Comparison of ENCODE assay signal across 9 mouse cellular contexts in genomic region chr3:32669211-32669610, GRCm38 (mm10). TPM values are rescaled to one million over a fixed set of nuclear protein-coding genes. Genes with fewer than 3 reads are reported as not detected.
DNase-seq lines count a peak whose midpoint lies in the region; ATAC-seq and TF ChIP-seq lines count a peak whose summit lies in the region.
"Had no signal": no experiment of that assay in that cellular context is flagged by ENCODE, and none has a peak within 500 bp of the region (broad histone marks: within the 10 kb centered on the region; RNA-seq: fewer than 3 reads in every experiment).

No protein-coding gene starts in this region.

- H3K27ac ChIP-seq in limb, embryonic 14.5 days (replicated peaks; ENCODE audit: low read depth, low read length) = 0 out of 2 replicates have a peak overlapping the region, but pooled peaks have one; percentile 26
- no peak overlapping the region for H3K27ac ChIP-seq in limb, embryonic 10.5 days
- peak overlapping the region; percentile 33 for H3K27ac ChIP-seq in heart, embryonic 13.5 days (replicated peaks)
- H3K27ac ChIP-seq in midbrain, embryonic 11.5 days (ENCODE audit: low read depth, low read length) = no peak overlapping the region
- no peak overlapping the region for H3K27ac ChIP-seq in midbrain, embryonic 16.5 days (ENCODE audit: low read length)
- H3K27ac ChIP-seq: neural tube, embryonic 13.5 days had no signal

- 67% methylated on average over 6 of the region's 6 CpGs for WGBS in limb, embryonic 14.5 days
- 71% methylated on average over 6 of the region's 6 CpGs for WGBS in limb, embryonic 10.5 days
- 59% methylated on average over 6 of the region's 6 CpGs for WGBS in heart, embryonic 13.5 days
- WGBS in lung, adult 2 months = 47% methylated on average over 6 of the region's 6 CpGs
- 81% methylated on average over 6 of the region's 6 CpGs for WGBS in midbrain, embryonic 11.5 days
- 79% methylated on average over 6 of the region's 6 CpGs for WGBS in midbrain, embryonic 16.5 days

- H3K4me1 ChIP-seq in limb, embryonic 14.5 days (ENCODE audit: control insufficient read depth, insufficient read depth, low read length) = no peaks in the 10 kb centered on the region
- no peaks in the 10 kb centered on the region for H3K4me1 ChIP-seq in limb, embryonic 10.5 days
- peaks cover 3% of the 10 kb centered on the region; the same call in 1 of the 2 replicates for H3K4me1 ChIP-seq in heart, embryonic 13.5 days
- H3K4me1 ChIP-seq in lung, adult 2 months (ENCODE audit: control insufficient read depth, insufficient read depth, low read length) = peaks cover 9% of the 10 kb centered on the region; the same call in 1 of the 2 replicates
- no peaks in the 10 kb centered on the region for H3K4me1 ChIP-seq in midbrain, embryonic 11.5 days (ENCODE audit: control insufficient read depth, insufficient read depth, low read length)
- H3K4me1 ChIP-seq in midbrain, embryonic 16.5 days (ENCODE audit: control insufficient read depth, insufficient read depth, low read length) = no peaks in the 10 kb centered on the region
- H3K4me1 ChIP-seq: neural tube, embryonic 13.5 days had no signal

- H3K4me3 ChIP-seq in limb, embryonic 14.5 days (replicated peaks; ENCODE audit: low read length) = no peak overlapping the region
- no peak overlapping the region for H3K4me3 ChIP-seq in limb, embryonic 10.5 days
- H3K4me3 ChIP-seq in heart, embryonic 13.5 days = no peak overlapping the region
- peak overlapping the region; percentile 51 for H3K4me3 ChIP-seq in lung, adult 2 months (replicated peaks; ENCODE audit: extremely low read depth, low read depth, low read length)
- no peak overlapping the region for H3K4me3 ChIP-seq in midbrain, embryonic 11.5 days (ENCODE audit: low read depth, low read length)
- H3K4me3 ChIP-seq in midbrain, embryonic 16.5 days (ENCODE audit: low read depth, low read length) = no peak overlapping the region
- H3K4me3 ChIP-seq: neural tube, embryonic 13.5 days had no signal

- DNase-seq in cerebellum, adult 11-12 months = peak; percentile 16
- DNase-seq in cerebellum, adult 11 months = no peak
- no peak for DNase-seq in limb, embryonic 14.5 days (ENCODE audit: low spot score)
- DNase-seq in limb, embryonic 10.5 days (ENCODE audit: low spot score) = no peak
- DNase-seq in lung, adult 2 months = no peak
- DNase-seq in midbrain, embryonic 11.5 days (ENCODE audit: low spot score, missing footprints) = no peak

- no peaks in the 10 kb centered on the region for H3K36me3 ChIP-seq in limb, embryonic 14.5 days (ENCODE audit: control insufficient read depth, insufficient read depth, low read length)
- H3K36me3 ChIP-seq in limb, embryonic 10.5 days = no peaks in the 10 kb centered on the region
- H3K36me3 ChIP-seq in heart, embryonic 13.5 days = no peaks in the 10 kb centered on the region
- H3K36me3 ChIP-seq in midbrain, embryonic 11.5 days (ENCODE audit: control insufficient read depth, insufficient read depth, low read length) = no peaks in the 10 kb centered on the region
- H3K36me3 ChIP-seq in midbrain, embryonic 16.5 days (ENCODE audit: control insufficient read depth, insufficient read depth, low read length) = no peaks in the 10 kb centered on the region
- H3K36me3 ChIP-seq: neural tube, embryonic 13.5 days had no signal

- H3K4me2 ChIP-seq in limb, embryonic 14.5 days (replicated peaks; ENCODE audit: low read depth, low read length, severe bottlenecking) = no peak overlapping the region
- 0 out of 2 replicates have a peak overlapping the region, but pooled peaks have one; percentile 21 for H3K4me2 ChIP-seq in heart, embryonic 13.5 days
- H3K4me2 ChIP-seq in midbrain, embryonic 11.5 days = no peak overlapping the region
- H3K4me2 ChIP-seq in midbrain, embryonic 16.5 days (ENCODE audit: low read length) = no peak overlapping the region
- H3K4me2 ChIP-seq: neural tube, embryonic 13.5 days had no signal

- no peak for ATAC-seq in limb, embryonic 14.5 days (ENCODE audit: low FRiP score, low read depth)
- ATAC-seq in heart, embryonic 13.5 days (ENCODE audit: extremely low read depth, insufficient number of reproducible peaks, low FRiP score, low TSS enrichment) = no peak
- ATAC-seq in midbrain, embryonic 11.5 days (ENCODE audit: low FRiP score) = no peak
- ATAC-seq in midbrain, embryonic 16.5 days = no peak

- no peaks in the 10 kb centered on the region for H3K27me3 ChIP-seq in limb, embryonic 14.5 days (ENCODE audit: control insufficient read depth, insufficient read depth, low read length)
- H3K27me3 ChIP-seq in limb, embryonic 10.5 days (ENCODE audit: low read depth, poor library complexity, severe bottlenecking) = no peaks in the 10 kb centered on the region
- H3K27me3 ChIP-seq in heart, embryonic 13.5 days (replicated peaks) = no peaks in the 10 kb centered on the region
- no peaks in the 10 kb centered on the region for H3K27me3 ChIP-seq in midbrain, embryonic 11.5 days (ENCODE audit: control insufficient read depth, insufficient read depth, low read length)
- H3K27me3 ChIP-seq in midbrain, embryonic 16.5 days (ENCODE audit: control insufficient read depth, insufficient read depth, low read depth, low read length) = no peaks in the 10 kb centered on the region
- H3K27me3 ChIP-seq: neural tube, embryonic 13.5 days had no signal

- TF ChIP-seq POLR2A in limb, embryonic 14.5 days (IDR thresholded peaks at IDR 0.05; ENCODE audit: borderline replicate concordance, extremely low read depth, insufficient read depth, insufficient read length) = no peak
- TF ChIP-seq POLR2A in lung, adult 2 months (IDR thresholded peaks at IDR 0.05; ENCODE audit: borderline replicate concordance, extremely low read depth, low read depth, low read length) = no peak

- no peak overlapping the region for H3K9ac ChIP-seq in limb, embryonic 14.5 days (ENCODE audit: low read depth, low read length, severe bottlenecking)
- H3K9ac ChIP-seq in heart, embryonic 13.5 days = no peak overlapping the region
- H3K9ac ChIP-seq in midbrain, embryonic 11.5 days (ENCODE audit: low read length) = no peak overlapping the region
- H3K9ac ChIP-seq in midbrain, embryonic 16.5 days (ENCODE audit: low read depth, low read length) = no peak overlapping the region
- H3K9ac ChIP-seq: neural tube, embryonic 13.5 days had no signal

- H3K9me3 ChIP-seq in limb, embryonic 14.5 days (ENCODE audit: control insufficient read depth, low read length) = no peaks in the 10 kb centered on the region
- no peaks in the 10 kb centered on the region for H3K9me3 ChIP-seq in limb, embryonic 10.5 days (replicated peaks)
- H3K9me3 ChIP-seq in heart, embryonic 13.5 days = no peaks in the 10 kb centered on the region
- H3K9me3 ChIP-seq in midbrain, embryonic 11.5 days (ENCODE audit: control insufficient read depth, low read length) = no peaks in the 10 kb centered on the region
- H3K9me3 ChIP-seq in midbrain, embryonic 16.5 days (replicated peaks; ENCODE audit: control insufficient read depth, low read length, poor library complexity, severe bottlenecking) = no peaks in the 10 kb centered on the region
- H3K9me3 ChIP-seq: neural tube, embryonic 13.5 days had no signal

- TF ChIP-seq CTCF in lung, adult 2 months (IDR thresholded peaks at IDR 0.05; ENCODE audit: insufficient read depth, low read length) = no peak

RNA-seq across cellular contexts. Expression of gene Actl6a, which starts 36.9 kb away (rescaled TPM):
- 62.4 and 67.9 TPM in 2 replicates for polyA plus RNA-seq in limb, embryonic 14.5 days (2012; rRNA removed)
- polyA plus RNA-seq in limb, embryonic 14.5 days (2014; fragmentation: Nextera tagmentation; extraction: Ambion mirVana) = 124 and 135 TPM in 2 replicates
- 278 and 295 TPM in 2 replicates for polyA plus RNA-seq in limb, embryonic 10.5 days (2016; fragmentation: Nextera tagmentation; extraction: Ambion mirVana)
- 102 TPM in 2 replicates for polyA plus RNA-seq in heart, embryonic 13.5 days (2015; fragmentation: Nextera tagmentation; extraction: Ambion mirVana)
- polyA plus RNA-seq in lung, adult 2 months (2012; rRNA removed) = 13.6 and 18.9 TPM in 2 replicates
- polyA plus RNA-seq in midbrain, embryonic 11.5 days (2014; fragmentation: Nextera tagmentation; extraction: Ambion mirVana) = 262 and 280 TPM in 2 replicates
- 51.6 and 66.6 TPM in 2 replicates for polyA plus RNA-seq in midbrain, embryonic 16.5 days (2015; fragmentation: Nextera tagmentation; extraction: Ambion mirVana)

RNA-seq across cellular contexts. Expression of gene Gnb4, which starts 52.8 kb away (rescaled TPM):
- 70.3 and 97.8 TPM in 2 replicates for polyA plus RNA-seq in limb, embryonic 14.5 days (2012; rRNA removed)
- 78.0 and 84.9 TPM in 2 replicates for polyA plus RNA-seq in limb, embryonic 14.5 days (2014; fragmentation: Nextera tagmentation; extraction: Ambion mirVana)
- polyA plus RNA-seq in limb, embryonic 10.5 days (2016; fragmentation: Nextera tagmentation; extraction: Ambion mirVana) = 35.1 and 35.9 TPM in 2 replicates
- polyA plus RNA-seq in heart, embryonic 13.5 days (2015; fragmentation: Nextera tagmentation; extraction: Ambion mirVana) = 50.4 and 53.4 TPM in 2 replicates
- 34.9 and 52.8 TPM in 2 replicates for polyA plus RNA-seq in lung, adult 2 months (2012; rRNA removed)
- 42.3 and 48.6 TPM in 2 replicates for polyA plus RNA-seq in midbrain, embryonic 11.5 days (2014; fragmentation: Nextera tagmentation; extraction: Ambion mirVana)
- 102 and 105 TPM in 2 replicates for polyA plus RNA-seq in midbrain, embryonic 16.5 days (2015; fragmentation: Nextera tagmentation; extraction: Ambion mirVana)

Comparison
In these comparisons a context has a peak if more than half of its experiments do, and no peak if none do; other contexts are left out.
1. H3K27ac ChIP-seq: peak in limb, embryonic 14.5 days (single experiment) and heart, embryonic 13.5 days (single experiment); none in limb, embryonic 10.5 days (single experiment), midbrain, embryonic 11.5 days (single experiment) and midbrain, embryonic 16.5 days (single experiment).